Mouse (Mus musculus): ENCODE measurements at regions not wholly inside any gene's neighbourhood (a gene's known extent, or its start where the extent isn't known, plus 50 kb on each side); places are given as distances from the start of the nearest gene placed in this dataset.

GRCm38 (mm10) chr15:59138393-59139107 is 249.5 kb downstream of the Gm49356 start:
- DNase-seq: no peak

DNA sequence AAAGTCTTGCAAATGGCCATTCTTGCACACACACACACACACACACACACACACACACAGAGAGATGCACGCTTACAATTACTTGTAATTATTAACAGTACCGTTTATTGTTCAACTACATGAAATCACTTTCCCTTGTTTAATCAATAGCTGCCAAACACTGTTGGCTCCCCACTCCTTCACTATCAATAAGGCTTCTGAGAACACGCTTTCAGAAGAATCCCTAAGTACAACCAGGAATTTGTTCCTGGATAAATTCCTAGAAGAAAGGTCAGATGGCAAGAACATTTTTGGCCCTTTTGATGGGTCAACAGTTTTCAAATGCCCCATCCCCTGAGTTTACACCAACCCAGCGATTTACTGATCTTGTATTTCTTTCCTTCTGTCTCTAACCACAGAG is 252.5 kb downstream of the Gm49356 start:
- DNase-seq: no peak

- DNase-seq: no peak
Measured at GRCm38 (mm10) chr15:59142481-59142880, 253.4 kb downstream of the Gm49356 start.

GRCm38 (mm10) chr15:59143891-59144290 is 254.8 kb downstream of the Gm49356 start:
- no peak for DNase-seq

GRCm38 (mm10) chr15:59145679-59146078 is 256.6 kb downstream of the Gm49356 start:
- no peak for DNase-seq

- DNase-seq: no peak
Measured at GRCm38 (mm10) chr15:59146111-59146510, 257.0 kb downstream of the Gm49356 start.

- no peak for DNase-seq
Measured at GRCm38 (mm10) chr15:59146586-59147085, 257.5 kb downstream of the Gm49356 start.

GRCm38 (mm10) chr15:59148531-59148930 is 259.4 kb downstream of the Gm49356 start:
- DNase-seq: no peak

DNA sequence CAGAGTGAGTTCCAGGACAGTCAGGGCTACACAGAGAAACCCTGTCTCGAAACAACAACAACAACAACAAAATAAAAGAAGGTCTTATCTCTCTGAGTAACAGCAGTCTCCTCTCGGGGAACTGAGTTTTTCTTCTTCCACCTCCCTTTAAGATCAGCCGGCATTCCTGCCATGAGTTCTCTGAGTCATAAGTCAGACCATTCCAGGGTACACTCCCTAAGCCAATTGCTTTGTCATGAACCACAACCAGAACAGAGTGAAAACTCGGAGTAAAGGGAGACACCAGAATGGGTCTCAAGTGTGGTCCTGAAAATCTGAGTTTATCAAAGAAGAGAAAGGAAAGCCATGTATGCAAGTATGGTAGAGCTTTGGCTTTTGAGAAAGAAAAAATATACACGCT is 262.4 kb downstream of the Gm49356 start:
- DNase-seq: no peak

DNA sequence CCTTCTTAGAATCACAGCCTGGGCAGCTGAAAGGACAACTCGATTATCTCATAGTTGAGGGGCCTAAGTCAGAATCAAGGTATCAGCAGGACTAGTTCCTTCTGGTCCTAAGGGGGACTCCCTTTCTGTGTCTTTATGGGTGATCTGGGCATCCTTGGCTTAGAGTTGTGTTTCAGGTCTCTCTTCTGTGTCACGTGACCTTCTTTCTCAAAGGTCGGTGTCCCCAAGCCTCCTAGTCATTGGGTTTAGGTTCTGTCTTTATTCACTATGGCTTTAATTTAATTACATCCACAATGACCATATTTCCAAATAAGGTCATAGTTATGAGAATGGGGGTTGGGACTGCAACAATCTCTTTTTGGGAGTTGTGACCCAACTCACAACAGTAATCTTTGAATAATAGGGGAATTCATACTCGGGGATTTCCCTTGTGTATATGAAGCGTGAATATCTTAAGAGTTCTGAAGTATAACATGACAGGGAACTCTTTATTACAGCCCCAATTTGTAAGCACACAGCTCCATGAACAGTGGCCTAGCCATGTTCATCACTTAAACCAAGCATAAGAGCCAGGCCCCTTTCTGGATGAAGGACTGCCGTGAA is 263.8 kb downstream of the Gm49356 start:
- no peak for DNase-seq

DNA sequence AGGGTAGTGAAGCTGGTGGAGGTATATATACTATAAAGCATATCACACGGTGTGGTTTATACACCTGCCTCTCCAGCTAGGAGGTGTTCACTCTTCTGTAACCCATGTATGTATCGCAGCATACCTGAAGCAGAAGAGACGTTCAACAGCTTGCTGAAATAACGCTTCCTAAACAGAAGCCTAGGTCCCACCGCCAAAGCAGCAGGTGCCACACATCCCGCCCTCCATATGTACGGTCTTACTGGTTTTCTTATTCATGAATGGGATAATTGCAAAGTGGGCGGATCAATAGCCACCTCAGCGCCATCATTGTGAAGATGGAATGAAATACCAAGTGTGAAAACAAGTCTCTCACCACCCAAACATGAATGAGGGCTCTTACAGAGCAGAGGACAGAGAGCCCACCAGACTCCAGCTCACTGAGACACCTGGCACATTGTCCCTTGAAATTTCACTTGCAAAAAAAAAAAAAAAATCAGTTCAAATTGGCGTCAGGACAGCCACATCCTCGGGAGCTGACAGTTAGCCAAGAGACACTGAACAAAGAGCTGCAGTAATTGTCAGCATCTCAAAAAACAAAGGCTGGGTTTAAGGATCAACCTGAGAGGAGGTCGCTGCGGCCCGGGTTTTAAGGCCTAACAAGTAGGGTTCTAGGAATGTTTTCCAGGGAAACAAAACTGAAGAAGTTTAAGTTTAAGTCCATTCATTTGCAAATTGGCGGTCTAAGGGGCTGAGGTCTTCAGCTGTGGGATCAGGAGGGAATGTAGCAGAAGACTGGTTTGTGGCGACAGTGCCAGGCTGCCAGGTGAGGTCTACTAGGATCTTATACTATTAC is 264.5 kb downstream of the Gm49356 start:
- DNase-seq: no peak

DNA sequence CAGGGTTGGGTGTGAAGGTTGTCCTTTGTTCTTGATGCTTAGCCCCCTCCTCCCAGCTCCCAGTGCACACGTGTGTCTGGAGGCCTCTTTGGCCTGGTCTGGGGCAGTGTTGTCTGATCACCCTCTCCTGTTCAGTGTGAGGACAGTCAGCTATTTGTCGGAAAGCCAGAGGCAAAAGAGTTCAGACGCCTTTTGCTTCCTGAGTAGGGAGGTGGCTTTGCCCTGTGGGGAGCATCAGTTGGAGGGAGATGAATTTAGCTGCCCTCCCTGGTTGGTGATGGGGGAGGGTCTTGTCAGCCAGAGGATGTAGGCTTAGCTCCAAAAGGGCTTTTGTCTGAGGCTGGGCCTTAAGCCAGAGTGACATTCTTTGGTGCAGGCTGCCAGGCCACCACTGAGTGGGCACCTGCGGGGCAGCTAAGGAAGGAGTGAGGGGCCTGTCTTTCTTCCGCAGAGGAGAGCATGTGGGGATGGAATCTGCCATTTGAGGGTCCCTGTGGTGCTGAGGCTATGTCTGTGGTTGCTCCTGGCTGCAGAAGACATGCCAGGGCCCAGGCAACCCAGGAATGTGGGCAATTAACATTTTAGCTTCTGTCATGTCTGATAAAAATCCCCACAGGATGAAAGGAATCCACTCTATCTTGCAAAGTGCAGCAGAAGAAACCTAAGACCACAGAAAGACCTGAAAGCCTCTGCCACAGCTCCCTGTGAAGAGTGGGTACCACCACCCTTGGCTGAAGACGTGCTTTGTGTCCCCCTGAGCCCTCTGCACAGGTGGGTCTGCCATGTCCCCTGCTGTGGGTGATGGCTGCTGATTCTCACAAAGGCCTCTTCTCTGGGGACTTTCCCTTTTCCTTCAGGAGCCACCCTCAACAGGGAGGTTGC is 265.6 kb downstream of the Gm49356 start:
- no peak for DNase-seq

- no peak for DNase-seq
Measured at GRCm38 (mm10) chr15:59155289-59155623, 266.2 kb downstream of the Gm49356 start.

DNA sequence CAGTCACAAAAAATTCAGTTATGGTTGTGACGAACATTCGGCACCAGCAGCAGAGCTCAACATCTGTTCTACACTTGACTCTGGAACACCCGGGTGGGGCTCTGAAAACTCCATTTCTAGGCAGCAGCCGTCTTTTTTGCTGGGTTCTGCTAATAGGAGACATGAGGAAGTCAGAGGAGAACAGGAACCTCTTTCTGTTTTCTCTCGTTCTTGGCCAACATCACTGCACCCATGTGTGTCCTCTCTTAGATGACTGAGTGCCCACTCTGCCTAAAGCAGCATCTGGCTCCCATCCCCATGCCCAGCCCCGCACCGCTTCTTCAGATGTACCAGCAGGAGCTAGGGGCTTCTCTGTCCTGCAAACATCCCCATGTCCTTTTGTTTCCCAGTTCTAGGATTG is 267.2 kb downstream of the Gm49356 start:
- DNase-seq: no peak

DNA sequence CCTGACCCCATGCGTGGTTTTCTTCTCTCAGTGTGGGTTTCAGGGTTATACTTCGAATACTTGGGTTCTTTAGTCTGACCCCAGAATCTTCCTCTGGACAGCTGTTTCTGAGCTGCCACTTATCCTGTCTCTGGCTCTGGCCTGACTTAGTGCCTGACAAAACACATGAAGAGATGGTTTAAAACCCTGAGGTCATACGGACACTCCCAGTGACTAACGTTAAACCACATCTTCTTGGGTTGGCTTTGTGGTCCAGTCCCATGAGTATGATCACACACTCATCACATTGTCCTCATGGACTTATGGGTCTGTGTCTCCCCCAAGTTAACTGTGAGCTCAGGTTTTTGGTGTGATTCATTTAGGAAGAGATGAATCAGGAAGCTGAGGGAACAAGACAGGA is 269.7 kb downstream of the Gm49356 start:
- no peak for DNase-seq

DNA sequence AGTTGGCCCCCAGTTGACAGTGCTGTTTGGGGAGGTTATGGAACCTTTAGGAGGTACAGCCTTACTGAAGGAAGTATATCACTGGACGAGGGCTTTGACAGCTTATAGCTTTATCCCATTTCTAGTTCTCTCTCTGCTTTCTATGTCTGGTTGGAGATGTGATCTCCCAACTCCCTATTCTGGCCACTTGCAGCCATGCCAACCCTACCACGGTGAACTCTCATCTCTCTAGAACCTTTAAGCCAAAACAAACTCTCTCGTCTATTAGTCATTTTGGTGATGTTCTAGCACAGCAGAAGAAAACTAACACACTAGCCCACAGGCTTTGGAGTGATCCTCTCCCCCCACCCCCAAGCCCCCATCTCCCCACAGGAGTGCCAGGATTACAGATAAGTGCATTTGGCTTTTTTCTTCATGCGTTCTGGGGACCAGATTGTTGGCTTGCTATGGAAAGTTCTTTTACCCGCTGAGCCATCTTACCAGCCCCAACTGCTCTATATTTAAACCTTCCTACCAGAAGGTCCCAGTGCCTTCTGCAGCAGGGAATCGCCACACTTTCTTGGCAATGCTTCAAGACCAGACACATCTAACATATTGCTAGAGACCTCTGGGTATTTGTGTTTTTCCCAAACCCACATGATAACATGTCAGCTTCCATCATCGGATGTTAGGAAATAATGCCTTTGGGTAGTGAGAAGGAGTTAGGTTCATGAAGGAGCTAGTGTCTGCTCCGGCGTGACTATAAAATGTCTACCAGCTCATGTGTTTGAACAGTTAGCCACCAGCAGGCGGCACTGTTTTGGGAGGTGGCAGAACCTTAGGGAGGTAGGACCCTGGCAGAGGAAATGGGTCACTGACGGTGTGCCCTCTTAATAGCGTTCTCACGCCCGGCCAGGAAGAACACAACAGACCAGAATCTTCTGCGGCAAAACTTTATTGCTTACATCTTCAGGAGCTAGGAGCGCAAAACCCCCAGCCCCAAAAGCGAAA is 272.1 kb downstream of the Gm49356 start:
- no peak for DNase-seq

DNA sequence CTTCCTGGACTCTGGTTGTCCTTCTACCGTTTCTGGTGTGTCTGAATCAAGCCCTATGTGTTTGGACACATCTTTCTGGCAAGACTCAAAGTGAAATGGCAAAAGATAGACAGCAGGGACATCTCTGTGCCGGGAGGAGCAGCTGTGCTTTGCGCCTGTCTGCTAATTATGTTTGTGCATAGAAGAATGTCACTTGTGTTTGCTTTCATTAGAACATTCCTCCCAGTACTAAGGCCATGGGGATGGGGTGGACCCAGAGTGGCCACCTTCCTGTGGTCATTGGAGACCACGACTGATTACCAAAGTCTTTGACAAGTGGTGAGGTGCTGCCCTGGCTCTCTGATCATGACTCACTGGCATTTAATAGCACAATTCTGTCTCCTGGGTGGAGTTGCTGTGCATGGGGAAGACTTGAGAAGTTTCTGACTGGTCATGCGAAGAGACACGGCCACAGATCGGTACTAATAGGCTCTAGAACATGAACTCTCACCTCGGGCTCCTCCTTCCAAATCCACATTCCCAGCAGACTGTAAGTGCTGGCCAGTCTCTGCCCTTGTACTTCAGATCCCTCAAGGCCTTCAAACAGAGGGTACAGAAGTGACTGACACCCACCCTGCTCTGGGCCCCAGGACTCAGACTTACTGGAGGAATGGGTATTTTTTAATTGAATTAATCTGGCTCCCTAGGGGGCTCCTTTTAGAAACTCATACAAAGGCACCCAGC is 279.0 kb downstream of the Gm49356 start:
- no peak for DNase-seq

GRCm38 (mm10) chr15:59168660-59169170 is 279.6 kb downstream of the Gm49356 start:
- DNase-seq: no peak

DNA sequence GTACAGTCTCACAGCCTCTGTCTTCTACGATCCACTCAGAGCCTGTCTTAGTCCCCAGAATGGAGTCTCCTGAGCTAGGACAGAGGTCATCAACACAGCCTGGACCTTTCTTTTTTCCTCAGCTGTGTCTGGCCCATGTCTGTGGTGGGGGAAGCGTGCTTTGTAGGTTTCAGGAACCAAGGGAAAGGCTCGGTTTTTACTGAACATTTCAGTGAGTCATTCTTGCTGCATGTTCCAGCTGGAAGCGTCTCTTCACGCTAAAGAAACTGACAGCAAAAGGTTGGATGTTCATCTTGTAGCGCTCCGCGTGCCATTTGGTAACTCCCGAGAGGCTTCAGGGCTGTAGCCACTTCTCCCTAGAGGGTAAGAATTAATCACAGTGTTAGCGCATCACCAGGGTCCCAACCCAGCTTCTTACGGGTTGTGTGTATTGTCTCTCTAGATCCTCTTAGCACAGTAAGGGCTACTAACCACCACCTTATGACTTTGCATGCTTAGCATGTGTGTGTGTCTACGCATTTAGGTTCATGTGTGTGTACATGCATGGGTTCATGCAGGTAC is 280.2 kb downstream of the Gm49356 start:
- DNase-seq: no peak

- no peak for DNase-seq
Measured at GRCm38 (mm10) chr15:59169831-59170230, 280.7 kb downstream of the Gm49356 start.

Measured in thymus, adult 18-20 months (tissue).